Mouse (Mus musculus): ENCODE data around the gene Dmpk. TPM values are rescaled to one million over a fixed set of nuclear protein-coding genes. Genes with fewer than 3 reads are reported as not detected.

The Dmpk gene
- total and polyA plus RNA-seq, 3 experiments, result 0.30 to 0.56 (median 0.36) TPM

DNA sequence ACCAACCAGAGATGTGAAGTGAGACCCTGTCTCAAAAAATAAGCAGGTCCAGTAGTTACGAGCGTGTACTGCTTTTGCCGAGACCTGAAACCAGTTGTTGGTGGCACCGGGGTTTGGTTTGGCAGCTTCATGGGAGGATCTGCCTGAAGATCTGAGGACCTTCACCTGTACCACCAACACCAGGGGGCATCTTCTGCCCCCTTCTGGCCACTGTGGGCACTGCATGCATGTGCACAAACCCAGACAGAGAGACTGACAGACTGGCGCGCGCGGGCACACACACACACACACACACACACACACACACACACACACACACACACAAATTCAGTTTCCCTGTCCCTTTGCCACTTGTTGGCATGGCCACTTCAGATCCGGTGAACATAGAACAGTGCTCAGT lies 10.1 kb upstream of the Dmpk start:
- dilution Hi-C loops (cut with MboI; ENCODE audit: extremely low pct_ligation_motif_present, extremely low pct_unique_long_range_greater_than_20kb, low sequenced_read_pairs) (no loop called here), in situ Hi-C loops (cut with MboI; ENCODE audit: low pct_ligation_motif_present, low pct_unique_long_range_greater_than_20kb, low sequenced_read_pairs) (no loop called here)
- Histone ChIP-seq H3K9ac (ENCODE audit: insufficient read depth, low read depth) (no peak overlapping the region), H3K27me3 (replicated peaks) (peaks cover 44% of the 10 kb centered on the region), H3K4me2 (ENCODE audit: insufficient read depth, low read depth, poor library complexity, severe bottlenecking) (no peak overlapping the region), H3K4me3 (replicated peaks in 1 of 3; ENCODE audit: low read depth in 2 of 3, low read length in 2 of 3, poor library complexity in 1 of 3) (no peak overlapping the region), H3K9me3 (replicated peaks; ENCODE audit: low read length) (peaks cover 39% of the 10 kb centered on the region), H3K4me1 (ENCODE audit: control insufficient read depth in 1 of 2, insufficient read depth in 2 of 2) (peaks cover 12 to 14% of the 10 kb centered on the region in 2 experiments), H3K27ac (ENCODE audit: insufficient read depth, low read depth) (no peak overlapping the region), H3K79me2 (replicated peaks; ENCODE audit: control insufficient read depth, extremely low read depth, insufficient read depth, poor library complexity, severe bottlenecking) (no peaks in the 10 kb centered on the region), H3K36me3 (replicated peaks in 1 of 2; ENCODE audit: control insufficient read depth in 1 of 2, insufficient read depth in 1 of 2, low read length in 1 of 2) (no peaks in the 10 kb centered on the region)
- TF ChIP-seq NELFE (IDR thresholded peaks at IDR 0.05; ENCODE audit: low read depth, low read length) (no peak), SMC3 (IDR thresholded peaks at IDR 0.05; ENCODE audit: low read depth, low read length) (peak; percentile 24), CTCF (conservative IDR thresholded peaks at IDR 0.05 in 1 of 2, IDR thresholded peaks at IDR 0.05 in 1 of 2; ENCODE audit: low read depth in 2 of 2, low read length in 2 of 2) (peak; percentile 36 to 61; a peak in 3 of 4 replicates)
- no peak for DNase-seq (ENCODE audit: extremely low read depth)

DNA sequence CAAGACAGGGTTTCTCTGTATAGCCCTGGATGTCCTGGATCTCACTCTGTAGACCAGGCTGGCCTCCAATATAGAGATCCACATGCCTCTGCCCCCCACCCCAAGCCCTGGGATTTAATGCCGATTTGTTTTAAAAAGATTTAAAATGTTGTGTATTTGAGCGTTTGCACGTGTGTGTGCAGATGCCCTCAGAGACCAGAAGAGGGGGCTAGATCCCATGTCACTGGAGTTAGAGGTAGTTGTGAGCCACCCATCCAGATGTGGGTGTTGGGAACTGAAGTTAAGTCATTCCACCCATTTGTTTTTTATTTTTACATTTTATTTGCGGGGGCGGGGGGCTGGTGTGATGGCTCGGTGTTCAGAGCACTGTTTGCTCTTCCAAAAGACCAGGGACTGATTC lies 9.2 kb upstream of the Dmpk start:
- TF ChIP-seq NELFE (IDR thresholded peaks at IDR 0.05; ENCODE audit: low read depth, low read length) (no peak), E2F4 (IDR thresholded peaks at IDR 0.05; ENCODE audit: insufficient replicate concordance, low read depth, low read length) (no peak), RCOR1 (conservative IDR thresholded peaks at IDR 0.05; ENCODE audit: low read depth, low read length) (no peak), CTCF (conservative IDR thresholded peaks at IDR 0.05 in 1 of 2, IDR thresholded peaks at IDR 0.05 in 1 of 2; ENCODE audit: low read depth in 2 of 2, low read length in 2 of 2) (peak in 1 of 2 experiments; percentile 32; a peak in 2 of 4 replicates)
- peaks cover 12 to 19% of the 10 kb centered on the region in 2 experiments for H3K4me1 ChIP-seq (ENCODE audit: control insufficient read depth in 1 of 2, insufficient read depth in 2 of 2)
- peaks cover 39% of the 10 kb centered on the region for H3K9me3 ChIP-seq (replicated peaks; ENCODE audit: low read length)
- peaks cover 53% of the 10 kb centered on the region for H3K27me3 ChIP-seq (replicated peaks)
- no peak overlapping the region for H3K4me2 ChIP-seq (ENCODE audit: insufficient read depth, low read depth, poor library complexity, severe bottlenecking)
- dilution Hi-C loops (cut with MboI; ENCODE audit: extremely low pct_ligation_motif_present, extremely low pct_unique_long_range_greater_than_20kb, low sequenced_read_pairs) (no loop called here), in situ Hi-C loops (cut with MboI; ENCODE audit: low pct_ligation_motif_present, low pct_unique_long_range_greater_than_20kb, low sequenced_read_pairs) (no loop called here)
- no peaks in the 10 kb centered on the region for H3K79me2 ChIP-seq (replicated peaks; ENCODE audit: control insufficient read depth, extremely low read depth, insufficient read depth, poor library complexity, severe bottlenecking)
- H3K36me3 ChIP-seq (replicated peaks in 1 of 2; ENCODE audit: control insufficient read depth in 1 of 2, insufficient read depth in 1 of 2, low read length in 1 of 2), result no peaks in the 10 kb centered on the region
- no peak for DNase-seq (ENCODE audit: extremely low read depth)
- H3K27ac ChIP-seq (ENCODE audit: insufficient read depth, low read depth), result no peak overlapping the region
- no peak overlapping the region for H3K4me3 ChIP-seq (replicated peaks in 1 of 3; ENCODE audit: low read depth in 2 of 3, low read length in 2 of 3, poor library complexity in 1 of 3)
- H3K9ac ChIP-seq (ENCODE audit: insufficient read depth, low read depth), result no peak overlapping the region

DNA sequence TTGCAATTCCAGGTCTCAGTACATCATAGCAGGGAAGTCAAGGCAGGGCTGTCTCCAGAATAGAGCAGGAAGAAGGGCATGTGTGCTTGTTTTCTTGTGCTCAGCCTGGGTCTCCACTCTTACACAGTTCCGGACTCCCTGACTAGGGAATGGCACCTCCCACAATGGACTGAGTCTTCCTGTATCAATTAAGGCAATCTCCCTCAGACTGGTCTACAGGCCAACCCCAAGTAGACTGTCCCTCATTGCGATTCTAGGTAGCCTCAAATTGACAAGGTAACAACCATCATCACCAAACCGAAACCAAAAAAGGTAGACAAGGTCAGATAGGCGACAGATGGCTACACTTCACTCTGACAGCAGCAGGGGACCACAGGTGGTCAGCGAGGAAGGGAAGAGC lies 8.4 kb upstream of the Dmpk start:
- dilution Hi-C loops (cut with MboI; ENCODE audit: extremely low pct_ligation_motif_present, extremely low pct_unique_long_range_greater_than_20kb, low sequenced_read_pairs), result no loop called here
- no peak overlapping the region for H3K9ac ChIP-seq (ENCODE audit: insufficient read depth, low read depth)
- peaks cover 60% of the 10 kb centered on the region for H3K27me3 ChIP-seq (replicated peaks)

More for the DNA sequence above, 8.4 kb upstream of the Dmpk start:
- Histone ChIP-seq H3K4me3 (replicated peaks in 1 of 3; ENCODE audit: low read depth in 2 of 3, low read length in 2 of 3, poor library complexity in 1 of 3) (no peak overlapping the region), H3K9me3 (replicated peaks; ENCODE audit: low read length) (peaks cover 39% of the 10 kb centered on the region), H3K4me2 (ENCODE audit: insufficient read depth, low read depth, poor library complexity, severe bottlenecking) (no peak overlapping the region), H3K4me1 (ENCODE audit: control insufficient read depth in 1 of 2, insufficient read depth in 2 of 2) (peaks cover 18 to 26% of the 10 kb centered on the region in 2 experiments), H3K27ac (ENCODE audit: insufficient read depth, low read depth) (no peak overlapping the region), H3K79me2 (replicated peaks; ENCODE audit: control insufficient read depth, extremely low read depth, insufficient read depth, poor library complexity, severe bottlenecking) (no peaks in the 10 kb centered on the region), H3K36me3 (replicated peaks in 1 of 2; ENCODE audit: control insufficient read depth in 1 of 2, insufficient read depth in 1 of 2, low read length in 1 of 2) (no peaks in the 10 kb centered on the region)
- no peak for TF ChIP-seq ZNF384 (IDR thresholded peaks at IDR 0.05; ENCODE audit: low read depth, low read length)
- in situ Hi-C loops (cut with MboI; ENCODE audit: low pct_ligation_motif_present, low pct_unique_long_range_greater_than_20kb, low sequenced_read_pairs), result no loop called here
- no peak for DNase-seq (ENCODE audit: extremely low read depth)

Measured in CH12.LX (cell line).